Mouse (Mus musculus) liver, embryonic 11.5 days (tissue): ENCODE results near the gene Ap2a2. TPM values are rescaled to one million over a fixed set of nuclear protein-coding genes. Genes with fewer than 3 reads are reported as not detected.
A peak's percentile ranks its signal among the peaks of the same experiment; 100 is the strongest.

ENCODE experiments used
- ATAC-seq: fragments of 200-750 bp; cut with Nextera tagmentation; replicated peaks from 2 replicates; pipeline ENCODE4 v1.8.0; 2017; ENCODE audit warnings: moderate number of reproducible peaks, mild to moderate bottlenecking, moderate TSS enrichment, moderate library complexity; ENCODE audit not compliant: low FRiP score
- DNase-seq: peaks from one replicate; pipeline ENCODE4 v3.0.0-alpha.2; 2017; ENCODE audit warnings: low spot score
- H3K27ac ChIP-seq: fragments of 300-500 bp; sonication (generic); 2 replicates; pipeline ENCODE4 v1.5.1; 2014; ENCODE audit warnings: mild to moderate bottlenecking, low read depth, low read length, control low read depth
- H3K27me3 ChIP-seq: fragments of 300-500 bp; sonication (generic); replicated peaks from 2 replicates; pipeline ENCODE4 v1.6.1; 2014; ENCODE audit warnings: low read length, mixed read lengths; ENCODE audit not compliant: control insufficient read depth, insufficient read depth
- H3K36me3 ChIP-seq: fragments of 300-500 bp; sonication (generic); 2 replicates; pipeline ENCODE4 v1.6.1; 2014; ENCODE audit warnings: mild to moderate bottlenecking, low read length, moderate library complexity, mixed read lengths; ENCODE audit not compliant: control insufficient read depth, insufficient read depth
- H3K4me1 ChIP-seq: fragments of 300-500 bp; sonication (generic); replicated peaks from 2 replicates; pipeline ENCODE4 v1.6.1; 2014; ENCODE audit warnings: low read length, mixed read lengths; ENCODE audit not compliant: control insufficient read depth, insufficient read depth
- H3K4me2 ChIP-seq: fragments of 300-500 bp; sonication (generic); 2 replicates; pipeline ENCODE4 v1.6.1; 2014; ENCODE audit warnings: mild to moderate bottlenecking, control low read depth, moderate library complexity
- H3K4me3 ChIP-seq: fragments of 300-500 bp; sonication (generic); 2 replicates; pipeline ENCODE4 v1.5.1; 2014; ENCODE audit warnings: low read depth, low read length, control low read depth
- H3K9ac ChIP-seq: fragments of 300-500 bp; sonication (generic); 2 replicates; pipeline ENCODE4 v1.6.1; 2014; ENCODE audit warnings: low read depth, low read length, control low read depth
- H3K9me3 ChIP-seq: fragments of 300-500 bp; sonication (generic); 2 replicates; pipeline ENCODE4 v1.6.1; 2016; ENCODE audit warnings: low read length, inconsistent platforms, mixed read lengths; ENCODE audit not compliant: control insufficient read depth
- WGBS: fragments of 180-500 bp; shearing (Covaris S2); extraction: QIAGEN DNeasy Blood & Tissue Kit; methylation state at CpG from one replicate; pipeline ENCODE4 v1.1.7; 2014; 5-methylcytosine and 5-hydroxymethylcytosine counted together
- polyA plus RNA-seq: library from polyadenylated mRNA; unstranded; fragments of >200 nt; fragmentation: Nextera tagmentation; extraction: Ambion mirVana; gene quantifications from 2 replicates; pipeline ENCODE4 v1.2.1, GENCODE M21; 2014

The Ap2a2 gene
- polyA plus RNA-seq, 1 experiment from 2014 or later: 94.4 TPM

- H3K9me3 ChIP-seq: no peaks in the 10 kb centered on the region
- ATAC-seq: peak; percentile 30; the same call in 1 of the 2 replicates
- no peaks in the 10 kb centered on the region for H3K4me1 ChIP-seq
- 87% methylated on average over 4 of the region's 4 CpGs for WGBS
- H3K36me3 ChIP-seq: peaks cover 16% of the 10 kb centered on the region
- H3K27ac ChIP-seq: no peak overlapping the region
- H3K4me2 ChIP-seq: no peak overlapping the region
- no peak for DNase-seq
- no peaks in the 10 kb centered on the region for H3K27me3 ChIP-seq
- H3K9ac ChIP-seq: no peak overlapping the region
- H3K4me3 ChIP-seq: no peak overlapping the region
These were observed 36.4 kb upstream of the Ap2a2 start for GRCm38 (mm10) chr7:141525580-141525925.

GRCm38 (mm10) chr7:141535570-141535969 is 26.4 kb upstream of the Ap2a2 start:
- Histone ChIP-seq H3K9me3 (no peaks in the 10 kb centered on the region), H3K27ac (no peak overlapping the region), H3K4me2 (no peak overlapping the region), H3K36me3 (peaks cover 2% of the 10 kb centered on the region; the same call in 1 of the 2 replicates), H3K27me3 (no peaks in the 10 kb centered on the region), H3K4me3 (no peak overlapping the region), H3K4me1 (peaks cover 17% of the 10 kb centered on the region), H3K9ac (no peak overlapping the region)
- WGBS: 65% methylated on average over 1 of the region's 1 CpGs
- no peak for DNase-seq
- ATAC-seq: no peak

GRCm38 (mm10) chr7:141538852-141539555 is 23.0 kb upstream of the Ap2a2 start:
- no peak for DNase-seq

GRCm38 (mm10) chr7:141539556-141540311 is 22.2 kb upstream of the Ap2a2 start, which contains the start of gene Chid1:
Gene Chid1 (minus strand): TSS chr7:141539857.
- under 1% methylated on average over 46 of the region's 46 CpGs for WGBS
- H3K4me3 ChIP-seq: peak within 1 kb of the TSS; percentile 65
- no peaks in the 10 kb centered on the region for H3K36me3 ChIP-seq
- no peaks in the 10 kb centered on the region for H3K9me3 ChIP-seq
- H3K4me1 ChIP-seq: peaks cover 24% of the 10 kb centered on the region
- H3K9ac ChIP-seq: peak within 1 kb of the TSS; percentile 74
- H3K27ac ChIP-seq: peak within 1 kb of the TSS; percentile 76
- peak within 1 kb of the TSS; percentile 91 for H3K4me2 ChIP-seq
- DNase-seq: peak; percentile 99
- H3K27me3 ChIP-seq: no peaks in the 10 kb centered on the region
- ATAC-seq: peak; percentile 96

More at GRCm38 (mm10) chr7:141538852-141539555, 23.0 kb upstream of the Ap2a2 start:
- H3K36me3 ChIP-seq: no peaks in the 10 kb centered on the region
- H3K27me3 ChIP-seq: no peaks in the 10 kb centered on the region
- peak; percentile 6; the same call in 1 of the 2 replicates for ATAC-seq
- H3K27ac ChIP-seq: peak overlapping the region; percentile 44
- H3K4me3 ChIP-seq: peak overlapping the region; percentile 65
- H3K9me3 ChIP-seq: no peaks in the 10 kb centered on the region
- H3K4me2 ChIP-seq: peak overlapping the region; percentile 91
- H3K9ac ChIP-seq: peak overlapping the region; percentile 74
- H3K4me1 ChIP-seq: peaks cover 24% of the 10 kb centered on the region
- 11% methylated on average over 18 of the region's 18 CpGs for WGBS

- peak; percentile 59 for ATAC-seq
- peaks cover 24% of the 10 kb centered on the region for H3K4me1 ChIP-seq
- H3K4me3 ChIP-seq: peak overlapping the region; percentile 65
- H3K4me2 ChIP-seq: peak overlapping the region; percentile 91
- no peak for DNase-seq
- no peaks in the 10 kb centered on the region for H3K9me3 ChIP-seq
- 39% methylated on average over 13 of the region's 13 CpGs for WGBS
- H3K36me3 ChIP-seq: no peaks in the 10 kb centered on the region
- H3K27ac ChIP-seq: peak overlapping the region; percentile 76
- peak overlapping the region; percentile 72 for H3K9ac ChIP-seq
- no peaks in the 10 kb centered on the region for H3K27me3 ChIP-seq
These were observed 21.5 kb upstream of the Ap2a2 start for GRCm38 (mm10) chr7:141540312-141541081.

GRCm38 (mm10) chr7:141541681-141542080 is 20.3 kb upstream of the Ap2a2 start:
- no peak for DNase-seq
- Histone ChIP-seq H3K4me3 (no peak overlapping the region), H3K36me3 (no peaks in the 10 kb centered on the region), H3K4me2 (no peak overlapping the region), H3K27ac (no peak overlapping the region), H3K9ac (no peak overlapping the region), H3K4me1 (peaks cover 24% of the 10 kb centered on the region), H3K27me3 (no peaks in the 10 kb centered on the region), H3K9me3 (no peaks in the 10 kb centered on the region)
- ATAC-seq: no peak
- WGBS: 79% methylated on average over 4 of the region's 4 CpGs

GRCm38 (mm10) chr7:141542588-141542987 is 19.4 kb upstream of the Ap2a2 start:
- Histone ChIP-seq H3K4me2 (no peak overlapping the region), H3K9ac (no peak overlapping the region), H3K9me3 (no peaks in the 10 kb centered on the region), H3K27me3 (no peaks in the 10 kb centered on the region), H3K36me3 (no peaks in the 10 kb centered on the region), H3K4me3 (no peak overlapping the region), H3K27ac (no peak overlapping the region), H3K4me1 (peaks cover 24% of the 10 kb centered on the region)
- 81% methylated on average over 2 of the region's 2 CpGs for WGBS
- DNase-seq (no peak), ATAC-seq (no peak)

- Histone ChIP-seq H3K4me2 (no peak overlapping the region), H3K36me3 (no peaks in the 10 kb centered on the region), H3K9ac (no peak overlapping the region), H3K4me3 (no peak overlapping the region), H3K27ac (no peak overlapping the region), H3K9me3 (no peaks in the 10 kb centered on the region), H3K27me3 (no peaks in the 10 kb centered on the region), H3K4me1 (peaks cover 13% of the 10 kb centered on the region)
- DNase-seq (no peak), ATAC-seq (no peak)
- 83% methylated on average over 4 of the region's 4 CpGs for WGBS
These were observed 17.3 kb upstream of the Ap2a2 start for GRCm38 (mm10) chr7:141544654-141545053.
